Mouse (Mus musculus) limb, embryonic 15.5 days (tissue): ENCODE data around the gene Evx2. TPM values are rescaled to one million over a fixed set of nuclear protein-coding genes. Genes with fewer than 3 reads are reported as not detected.

Experiments used
- ATAC-seq: fragments of 200-750 bp; cut with Nextera tagmentation; 2 replicates; pipeline ENCODE4 v1.8.0; 2017; ENCODE audit warnings: low read depth, moderate TSS enrichment; ENCODE audit not compliant: insufficient number of reproducible peaks, low FRiP score, low TSS enrichment
- H3K27ac ChIP-seq: fragments of 300-500 bp; sonication (generic); 2 replicates; pipeline ENCODE4 v1.5.1; 2015; ENCODE audit warnings: moderate library complexity, mild to moderate bottlenecking, inconsistent platforms
- H3K27me3 ChIP-seq: fragments of 300-500 bp; sonication (generic); 2 replicates; pipeline ENCODE4 v1.6.1; 2015; ENCODE audit warnings: inconsistent platforms
- H3K36me3 ChIP-seq: fragments of 300-500 bp; sonication (generic); 2 replicates; pipeline ENCODE4 v1.6.1; 2015; ENCODE audit warnings: inconsistent platforms
- H3K4me1 ChIP-seq: fragments of 300-500 bp; sonication (generic); 2 replicates; pipeline ENCODE4 v1.6.1; 2015; ENCODE audit warnings: inconsistent platforms
- H3K4me2 ChIP-seq: fragments of 300-500 bp; sonication (generic); 2 replicates; pipeline ENCODE4 v1.6.1; 2015; ENCODE audit warnings: mild to moderate bottlenecking, inconsistent platforms
- H3K4me3 ChIP-seq: fragments of 300-500 bp; sonication (generic); 2 replicates; pipeline ENCODE4 v1.5.1; 2015; ENCODE audit warnings: mild to moderate bottlenecking, inconsistent platforms
- H3K9ac ChIP-seq: fragments of 300-500 bp; sonication (generic); 2 replicates; pipeline ENCODE4 v1.6.1; 2015; ENCODE audit warnings: inconsistent platforms
- H3K9me3 ChIP-seq: fragments of 300-500 bp; sonication (generic); 2 replicates; pipeline ENCODE4 v1.6.1; 2016; ENCODE audit warnings: inconsistent platforms
- WGBS: fragments of 180-500 bp; shearing (Covaris S2); methylation state at CpG from one replicate; pipeline ENCODE4 v1.1.7; 2015; 5-methylcytosine and 5-hydroxymethylcytosine counted together
- polyA plus RNA-seq: library from polyadenylated mRNA; unstranded; fragments of >200 nt; fragmentation: Nextera tagmentation; extraction: Ambion mirVana; gene quantifications from 2 replicates; pipeline ENCODE4 v1.2.1, GENCODE M21; 2015

Evx2 gene
- polyA plus RNA-seq, 1 experiment from 2014 or later, result 1.4 TPM

- H3K9me3 ChIP-seq, result no peaks in the 10 kb centered on the region
- H3K4me3 ChIP-seq, result peak overlapping the region; percentile 46
- H3K36me3 ChIP-seq, result no peaks in the 10 kb centered on the region
- H3K4me2 ChIP-seq, result peak overlapping the region; percentile 44
- peak overlapping the region; percentile 53 for H3K9ac ChIP-seq
- peak overlapping the region; percentile 89 for H3K27ac ChIP-seq
- peaks cover 63% of the 10 kb centered on the region for H3K27me3 ChIP-seq
- H3K4me1 ChIP-seq, result peaks cover 36% of the 10 kb centered on the region
- ATAC-seq, result no peak
- WGBS, result 2% methylated on average over 62 of the region's 62 CpGs
Observed at GRCm38 (mm10) chr2:74657251-74658023, 1.9 kb downstream of the Evx2 start.

GRCm38 (mm10) chr2:74656632-74657021 is 2.7 kb downstream of the Evx2 start:
- Histone ChIP-seq H3K4me2 (peak overlapping the region; percentile 60), H3K27ac (peak overlapping the region; percentile 58), H3K36me3 (no peaks in the 10 kb centered on the region), H3K27me3 (peaks cover 63% of the 10 kb centered on the region), H3K4me3 (peak overlapping the region; percentile 46), H3K4me1 (peaks cover 33% of the 10 kb centered on the region), H3K9ac (0 out of 2 replicates have a peak overlapping the region, but pooled peaks have one; percentile 39), H3K9me3 (no peaks in the 10 kb centered on the region)
- 6% methylated on average over 4 of the region's 4 CpGs for WGBS
- ATAC-seq, result no peak

GRCm38 (mm10) chr2:74655821-74656631 is 3.3 kb downstream of the Evx2 start:
- ATAC-seq, result no peak
- peaks cover 61% of the 10 kb centered on the region for H3K27me3 ChIP-seq
- H3K36me3 ChIP-seq, result no peaks in the 10 kb centered on the region
- peak overlapping the region; percentile 60 for H3K4me2 ChIP-seq
- no peaks in the 10 kb centered on the region for H3K9me3 ChIP-seq
- peak overlapping the region; percentile 46 for H3K4me3 ChIP-seq
- WGBS, result under 1% methylated on average over 69 of the region's 69 CpGs
- H3K9ac ChIP-seq, result peak overlapping the region; percentile 39
- H3K27ac ChIP-seq, result peak overlapping the region; percentile 82
- H3K4me1 ChIP-seq, result peaks cover 30% of the 10 kb centered on the region

- WGBS, result under 1% methylated on average over 44 of the region's 47 CpGs
- H3K4me1 ChIP-seq, result peaks cover 26% of the 10 kb centered on the region
- peak overlapping the region; percentile 82 for H3K27ac ChIP-seq
- peak overlapping the region; percentile 60 for H3K4me2 ChIP-seq
- no peaks in the 10 kb centered on the region for H3K9me3 ChIP-seq
- no peaks in the 10 kb centered on the region for H3K36me3 ChIP-seq
- peak overlapping the region; percentile 39 for H3K9ac ChIP-seq
- peaks cover 61% of the 10 kb centered on the region for H3K27me3 ChIP-seq
- peak; percentile 38; the same call in 1 of the 2 replicates for ATAC-seq
- H3K4me3 ChIP-seq, result peak overlapping the region; percentile 46
Observed at GRCm38 (mm10) chr2:74655420-74655781, 4.0 kb downstream of the Evx2 start.

GRCm38 (mm10) chr2:74654743-74655419 is 4.5 kb downstream of the Evx2 start:
- Histone ChIP-seq H3K27me3 (peaks cover 66% of the 10 kb centered on the region), H3K27ac (peak overlapping the region; percentile 82), H3K4me2 (peak overlapping the region; percentile 60), H3K9ac (no peak overlapping the region), H3K9me3 (no peaks in the 10 kb centered on the region), H3K4me1 (peaks cover 26% of the 10 kb centered on the region), H3K4me3 (peak overlapping the region; percentile 46), H3K36me3 (no peaks in the 10 kb centered on the region)
- 6% methylated on average over 20 of the region's 20 CpGs for WGBS
- ATAC-seq, result peak; percentile 42

- H3K4me3 ChIP-seq, result peak overlapping the region; percentile 46; the same call in 1 of the 2 replicates
- H3K36me3 ChIP-seq, result no peaks in the 10 kb centered on the region
- H3K27ac ChIP-seq, result peak overlapping the region; percentile 82
- peaks cover 67% of the 10 kb centered on the region for H3K27me3 ChIP-seq
- no peak overlapping the region for H3K9ac ChIP-seq
- ATAC-seq, result no peak
- H3K4me1 ChIP-seq, result peaks cover 27% of the 10 kb centered on the region
- peak overlapping the region; percentile 60 for H3K4me2 ChIP-seq
- H3K9me3 ChIP-seq, result no peaks in the 10 kb centered on the region
- 12% methylated on average over 17 of the region's 17 CpGs for WGBS
Observed at GRCm38 (mm10) chr2:74653781-74654535, 5.4 kb downstream of the Evx2 start.

- H3K4me2 ChIP-seq, result no peak overlapping the region
- H3K36me3 ChIP-seq, result no peaks in the 10 kb centered on the region
- no peak overlapping the region for H3K27ac ChIP-seq
- no peak for ATAC-seq
- peaks cover 77% of the 10 kb centered on the region for H3K27me3 ChIP-seq
- peaks cover 34% of the 10 kb centered on the region for H3K4me1 ChIP-seq
- WGBS, result 43% methylated on average over 2 of the region's 2 CpGs
- H3K4me3 ChIP-seq, result no peak overlapping the region
- no peaks in the 10 kb centered on the region for H3K9me3 ChIP-seq
- no peak overlapping the region for H3K9ac ChIP-seq
Observed at GRCm38 (mm10) chr2:74652996-74653340, 6.4 kb downstream of the Evx2 start.

GRCm38 (mm10) chr2:74647082-74647864 is 12.1 kb downstream of the Evx2 start:
- Histone ChIP-seq H3K4me3 (no peak overlapping the region), H3K9ac (no peak overlapping the region), H3K36me3 (no peaks in the 10 kb centered on the region), H3K9me3 (no peaks in the 10 kb centered on the region), H3K27me3 (peaks cover 59% of the 10 kb centered on the region), H3K4me2 (no peak overlapping the region), H3K4me1 (peaks cover 23% of the 10 kb centered on the region), H3K27ac (no peak overlapping the region)
- no peak for ATAC-seq
- 22% methylated on average over 7 of the region's 7 CpGs for WGBS

GRCm38 (mm10) chr2:74645631-74646030 is 13.7 kb downstream of the Evx2 start:
- Histone ChIP-seq H3K4me1 (peaks cover 23% of the 10 kb centered on the region), H3K9ac (no peak overlapping the region), H3K4me3 (no peak overlapping the region), H3K27me3 (peaks cover 45% of the 10 kb centered on the region), H3K36me3 (no peaks in the 10 kb centered on the region), H3K27ac (no peak overlapping the region), H3K9me3 (no peaks in the 10 kb centered on the region), H3K4me2 (no peak overlapping the region)
- no peak for ATAC-seq
- WGBS, result 87% methylated on average over 3 of the region's 3 CpGs

- Histone ChIP-seq H3K4me3 (no peak overlapping the region), H3K27me3 (peaks cover 14% of the 10 kb centered on the region), H3K27ac (no peak overlapping the region), H3K4me2 (no peak overlapping the region), H3K4me1 (peaks cover 4% of the 10 kb centered on the region), H3K9ac (no peak overlapping the region), H3K9me3 (no peaks in the 10 kb centered on the region), H3K36me3 (no peaks in the 10 kb centered on the region)
- no peak for ATAC-seq
- 41% methylated on average over 5 of the region's 5 CpGs for WGBS
Observed at GRCm38 (mm10) chr2:74642431-74642830, 16.9 kb downstream of the Evx2 start.

- no peak for ATAC-seq
- 70% methylated on average over 4 of the region's 4 CpGs for WGBS
- Histone ChIP-seq H3K9ac (no peak overlapping the region), H3K4me3 (no peak overlapping the region), H3K27me3 (no peaks in the 10 kb centered on the region), H3K27ac (no peak overlapping the region), H3K36me3 (no peaks in the 10 kb centered on the region), H3K4me1 (no peaks in the 10 kb centered on the region), H3K4me2 (no peak overlapping the region), H3K9me3 (no peaks in the 10 kb centered on the region)
Observed at GRCm38 (mm10) chr2:74635412-74635811, 23.9 kb downstream of the Evx2 start.
